Mouse (Mus musculus) kidney, adult 9 months (tissue): ENCODE measurements around the gene Bsdc1.
"Not testable (repeated sequence)": the region's sequence is repeated elsewhere in the genome, so short reads cannot be mapped to it uniquely, and the experiment has no call there.

Source experiments
- DNase-seq: peaks from one replicate; pipeline ENCODE4 v3.0.0; 2022

Bsdc1 gene

DNA sequence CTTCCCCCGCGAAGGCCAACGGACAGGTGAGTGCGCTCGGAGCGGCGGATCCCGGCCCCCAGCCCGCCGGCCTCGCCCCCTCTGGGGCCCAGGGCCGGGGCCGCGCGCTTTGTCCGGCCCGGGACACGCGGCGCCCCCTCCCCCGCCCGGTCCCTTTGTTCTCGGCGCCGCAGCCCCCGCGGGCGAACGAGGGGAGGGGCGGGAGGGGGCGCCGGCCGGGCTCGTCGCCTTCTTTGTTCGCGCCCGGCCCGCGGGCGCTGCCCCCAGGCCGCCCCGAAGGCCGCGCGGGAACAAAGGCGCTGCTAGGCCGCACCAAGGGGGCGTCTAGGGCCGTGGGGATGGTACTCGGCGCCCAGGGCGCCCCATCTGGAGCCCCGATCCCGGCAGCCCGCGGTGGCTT, 52.5 kb downstream of the Bsdc1 start:
- DNase-seq: no peak

DNA sequence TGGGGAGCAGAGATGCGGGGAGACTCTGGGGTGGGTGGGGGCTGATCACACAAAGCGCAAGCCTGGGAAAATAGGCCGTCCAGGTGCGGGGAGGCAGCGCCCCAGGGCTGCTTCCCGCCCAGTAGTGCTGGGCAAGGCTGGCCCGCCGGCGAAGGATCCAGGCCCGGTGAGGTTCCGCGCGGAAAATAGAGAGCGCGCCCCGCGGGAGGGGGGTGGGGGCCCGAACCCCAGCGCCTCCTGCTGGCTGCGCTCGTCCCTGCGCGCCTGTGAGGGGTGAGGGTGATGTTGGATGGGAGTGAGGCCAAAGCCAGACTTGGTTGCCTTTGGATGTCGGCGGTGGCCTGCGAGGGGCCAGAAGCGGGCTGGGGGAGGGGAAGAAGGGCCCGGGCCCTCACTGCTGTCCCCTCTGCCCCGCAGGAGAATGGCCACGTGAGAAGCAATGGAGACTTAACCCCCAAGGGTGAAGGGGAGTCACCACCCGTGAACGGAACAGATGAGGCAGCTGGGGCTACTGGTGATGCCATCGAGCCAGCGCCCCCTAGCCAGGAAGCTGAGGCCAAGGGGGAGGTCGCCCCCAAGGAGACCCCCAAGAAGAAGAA, 53.0 kb downstream of the Bsdc1 start:
- DNase-seq: peak; percentile 28

DNA sequence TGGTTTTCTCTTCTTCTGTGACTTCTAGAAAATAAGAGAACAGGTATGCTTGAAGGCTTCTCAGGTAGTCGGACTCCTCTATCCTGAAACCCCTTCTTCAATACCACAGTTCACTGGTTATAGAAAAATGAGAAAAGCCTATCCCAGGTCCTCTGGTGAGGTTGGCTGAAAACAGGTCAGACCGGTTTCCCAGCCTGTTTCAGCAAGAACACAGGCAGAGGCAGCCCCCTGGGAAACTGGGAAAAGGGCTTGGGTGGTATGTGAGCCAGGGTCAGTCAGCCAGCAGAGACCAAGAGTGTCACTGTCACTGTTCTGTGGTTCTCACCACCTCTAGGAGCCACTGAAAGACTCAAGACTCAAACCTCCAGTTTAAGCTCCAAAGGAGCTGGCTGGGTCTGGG, 55.5 kb downstream of the Bsdc1 start:
- DNase-seq: peak; percentile 54

DNA sequence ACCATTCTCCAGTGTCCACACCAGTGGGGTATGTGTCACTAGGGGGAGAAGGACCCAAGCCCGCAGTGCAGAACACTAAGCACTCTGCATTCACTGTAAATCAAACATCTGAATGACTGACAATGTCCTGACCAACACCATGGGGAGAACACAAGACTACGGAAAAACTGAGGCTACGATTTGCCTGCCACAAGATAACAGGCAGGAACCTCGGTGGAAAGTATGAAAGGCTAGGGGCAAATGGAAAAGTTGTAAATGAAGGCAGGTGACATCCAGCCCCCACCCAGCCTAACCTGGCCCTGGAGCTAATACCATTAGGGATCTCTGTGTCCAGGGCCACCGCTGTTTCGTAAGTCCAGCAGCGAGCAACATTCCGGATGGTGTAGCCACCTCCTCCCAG, 57.1 kb downstream of the Bsdc1 start:
- DNase-seq: no peak

DNA sequence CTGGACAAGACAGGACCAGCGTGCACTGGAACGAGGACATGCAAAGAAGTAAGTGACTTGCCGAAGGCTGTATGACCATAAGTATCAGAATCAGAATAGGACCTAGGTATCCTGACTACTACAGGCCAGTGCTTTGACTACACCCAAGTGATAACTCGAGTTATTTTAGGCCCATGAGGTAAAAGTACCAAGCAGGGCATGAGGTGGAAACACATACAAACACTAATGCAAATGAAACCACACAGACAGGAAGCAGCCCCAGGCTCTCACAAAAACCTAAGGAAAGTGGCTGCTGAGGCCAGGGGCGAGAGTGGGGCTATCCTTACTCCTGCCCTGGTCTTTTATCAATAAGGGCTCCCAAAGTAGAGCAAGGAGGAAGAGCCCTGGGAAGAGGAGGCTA, 64.0 kb downstream of the Bsdc1 start:
- no peak for DNase-seq

DNA sequence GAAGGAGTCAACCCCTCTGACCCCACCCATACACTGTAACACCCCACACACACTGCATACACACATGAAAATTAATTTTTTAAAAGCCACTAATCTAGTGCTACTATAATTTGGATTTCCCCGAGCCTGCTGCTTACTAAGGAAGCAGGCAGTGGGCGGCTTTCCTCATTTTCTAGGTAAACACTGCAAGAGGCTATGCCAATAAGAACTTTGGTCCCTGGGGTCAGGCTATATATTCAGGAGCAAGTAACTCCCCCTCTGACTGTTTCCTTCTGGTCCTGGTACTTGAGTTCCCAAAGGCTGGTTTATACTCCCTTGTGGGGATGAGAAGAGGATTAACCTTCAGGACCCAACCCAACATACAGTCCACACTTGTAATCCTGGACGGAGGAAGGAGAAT, 64.5 kb downstream of the Bsdc1 start:
- DNase-seq: no peak

DNA sequence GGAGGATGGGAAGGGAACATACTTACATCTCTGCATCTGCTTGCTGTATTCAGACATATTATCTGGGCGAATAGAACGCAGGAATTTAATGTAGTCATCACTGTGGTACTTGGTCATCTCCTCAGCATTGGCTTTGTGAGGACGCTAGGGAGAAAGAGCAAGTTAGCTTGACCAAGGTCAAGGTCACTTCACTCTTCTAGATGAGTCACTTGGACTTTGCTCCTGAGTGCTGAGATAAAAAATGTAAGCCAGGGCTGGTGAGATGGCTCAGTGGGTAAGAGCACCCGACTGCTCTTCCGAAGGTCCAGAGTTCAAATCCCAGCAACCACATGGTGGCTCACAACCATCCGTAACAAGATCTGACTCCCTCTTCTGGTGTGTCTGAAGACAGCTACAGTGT, 67.5 kb downstream of the Bsdc1 start:
- not testable (repeated sequence) for DNase-seq
